Mouse (Mus musculus) midbrain, embryonic 13.5 days (tissue): ENCODE data around the gene Arhgap23. TPM values are rescaled to one million over a fixed set of nuclear protein-coding genes. Genes with fewer than 3 reads are reported as not detected.

Experiments used
- ATAC-seq: fragments of 200-750 bp; cut with Nextera tagmentation; 2 replicates; pipeline ENCODE4 v1.8.0; 2017; ENCODE audit warnings: mild to moderate bottlenecking, moderate TSS enrichment, moderate library complexity
- H3K27ac ChIP-seq: fragments of 300-500 bp; sonication (generic); 2 replicates; pipeline ENCODE4 v1.5.1; 2015; ENCODE audit warnings: inconsistent platforms, mild to moderate bottlenecking, moderate library complexity
- H3K27me3 ChIP-seq: fragments of 300-500 bp; sonication (generic); 2 replicates; pipeline ENCODE4 v1.6.1; 2015; ENCODE audit warnings: mild to moderate bottlenecking, inconsistent platforms
- H3K36me3 ChIP-seq: fragments of 300-500 bp; sonication (generic); 2 replicates; pipeline ENCODE4 v1.6.1; 2015; ENCODE audit warnings: mild to moderate bottlenecking, inconsistent platforms
- H3K4me1 ChIP-seq: fragments of 300-500 bp; sonication (generic); replicated peaks from 2 replicates; pipeline ENCODE4 v1.6.1; 2015; ENCODE audit warnings: inconsistent platforms
- H3K4me2 ChIP-seq: fragments of 300-500 bp; sonication (generic); replicated peaks from 2 replicates; pipeline ENCODE4 v1.6.1; 2015; ENCODE audit warnings: moderate library complexity, mild to moderate bottlenecking, inconsistent platforms
- H3K4me3 ChIP-seq: fragments of 300-500 bp; sonication (generic); replicated peaks from 2 replicates; pipeline ENCODE4 v1.5.1; 2015; ENCODE audit warnings: mild to moderate bottlenecking, inconsistent platforms
- H3K9ac ChIP-seq: fragments of 300-500 bp; sonication (generic); replicated peaks from 2 replicates; pipeline ENCODE4 v1.6.1; 2015; ENCODE audit warnings: mild to moderate bottlenecking, inconsistent platforms
- H3K9me3 ChIP-seq: fragments of 300-500 bp; sonication (generic); 2 replicates; pipeline ENCODE4 v1.6.1; 2016; ENCODE audit warnings: mild to moderate bottlenecking, inconsistent platforms
- WGBS: fragments of 180-500 bp; shearing (Covaris S2); methylation state at CpG from one replicate; pipeline ENCODE4 v1.1.7; 2015; 5-methylcytosine and 5-hydroxymethylcytosine counted together
- polyA plus RNA-seq: library from polyadenylated mRNA; unstranded; fragments of >200 nt; fragmentation: Nextera tagmentation; extraction: Ambion mirVana; gene quantifications from 2 replicates; pipeline ENCODE4 v1.2.1, GENCODE M21; 2015

Gene Arhgap23
- polyA plus RNA-seq, 1 experiment from 2014 or later: 6.5 TPM

GRCm38 (mm10) chr11:97532950-97533582 is 117.7 kb downstream of the Arhgap23 start:
- Histone ChIP-seq H3K4me2 (peak overlapping the region; percentile 23; the same call in 1 of the 2 replicates), H3K4me3 (no peak overlapping the region), H3K4me1 (peaks cover 53% of the 10 kb centered on the region), H3K9ac (no peak overlapping the region), H3K27ac (no peak overlapping the region), H3K9me3 (no peaks in the 10 kb centered on the region), H3K27me3 (peaks cover 62% of the 10 kb centered on the region), H3K36me3 (peaks cover 58% of the 10 kb centered on the region)
- peak; percentile 25; the same call in 1 of the 2 replicates for ATAC-seq
- WGBS: 8% methylated on average over 20 of the region's 20 CpGs

GRCm38 (mm10) chr11:97533653-97534052 is 118.3 kb downstream of the Arhgap23 start:
- no peak overlapping the region for H3K4me2 ChIP-seq
- H3K27ac ChIP-seq: no peak overlapping the region
- no peak overlapping the region for H3K9ac ChIP-seq
- H3K9me3 ChIP-seq: no peaks in the 10 kb centered on the region
- peaks cover 55% of the 10 kb centered on the region for H3K36me3 ChIP-seq
- peaks cover 68% of the 10 kb centered on the region for H3K27me3 ChIP-seq
- WGBS: 34% methylated on average over 7 of the region's 7 CpGs
- H3K4me1 ChIP-seq: peaks cover 53% of the 10 kb centered on the region
- ATAC-seq: no peak
- no peak overlapping the region for H3K4me3 ChIP-seq

- peaks cover 44% of the 10 kb centered on the region for H3K36me3 ChIP-seq
- H3K27me3 ChIP-seq: peaks cover 71% of the 10 kb centered on the region
- H3K4me3 ChIP-seq: peak overlapping the region; percentile 23; the same call in 1 of the 2 replicates
- WGBS: 8% methylated on average over 95 of the region's 95 CpGs
- peak overlapping the region; percentile 33; the same call in 1 of the 2 replicates for H3K9ac ChIP-seq
- no peak overlapping the region for H3K27ac ChIP-seq
- peaks cover 58% of the 10 kb centered on the region for H3K4me1 ChIP-seq
- peak overlapping the region; percentile 22 for H3K4me2 ChIP-seq
- no peaks in the 10 kb centered on the region for H3K9me3 ChIP-seq
- no peak for ATAC-seq
Measured at GRCm38 (mm10) chr11:97534442-97535307, 119.3 kb downstream of the Arhgap23 start.

- no peak overlapping the region for H3K9ac ChIP-seq
Measured at GRCm38 (mm10) chr11:97535308-97535630, 119.9 kb downstream of the Arhgap23 start.

GRCm38 (mm10) chr11:97535660-97536059 is 120.3 kb downstream of the Arhgap23 start:
- Histone ChIP-seq H3K9ac (no peak overlapping the region), H3K27ac (no peak overlapping the region), H3K36me3 (peaks cover 37% of the 10 kb centered on the region), H3K9me3 (no peaks in the 10 kb centered on the region), H3K4me1 (peaks cover 68% of the 10 kb centered on the region), H3K27me3 (peaks cover 71% of the 10 kb centered on the region), H3K4me3 (no peak overlapping the region), H3K4me2 (no peak overlapping the region)
- 53% methylated on average over 5 of the region's 5 CpGs for WGBS
- no peak for ATAC-seq

More at GRCm38 (mm10) chr11:97535308-97535630, 119.9 kb downstream of the Arhgap23 start:
- H3K36me3 ChIP-seq: peaks cover 38% of the 10 kb centered on the region
- H3K4me2 ChIP-seq: no peak overlapping the region
- H3K27ac ChIP-seq: no peak overlapping the region
- no peak for ATAC-seq
- H3K4me1 ChIP-seq: peaks cover 64% of the 10 kb centered on the region
- no peaks in the 10 kb centered on the region for H3K9me3 ChIP-seq
- WGBS: 27% methylated on average over 5 of the region's 5 CpGs
- H3K4me3 ChIP-seq: no peak overlapping the region
- H3K27me3 ChIP-seq: peaks cover 71% of the 10 kb centered on the region

GRCm38 (mm10) chr11:97536083-97536747 is 120.9 kb downstream of the Arhgap23 start:
- Histone ChIP-seq H3K9ac (no peak overlapping the region), H3K4me2 (peak overlapping the region; percentile 51), H3K4me1 (peaks cover 72% of the 10 kb centered on the region), H3K4me3 (peak overlapping the region; percentile 26; the same call in 1 of the 2 replicates), H3K36me3 (peaks cover 34% of the 10 kb centered on the region), H3K27ac (no peak overlapping the region), H3K27me3 (peaks cover 71% of the 10 kb centered on the region), H3K9me3 (no peaks in the 10 kb centered on the region)
- 19% methylated on average over 35 of the region's 35 CpGs for WGBS
- ATAC-seq: no peak

GRCm38 (mm10) chr11:97536835-97537579 is 121.7 kb downstream of the Arhgap23 start:
- Histone ChIP-seq H3K27ac (no peak overlapping the region), H3K4me1 (peaks cover 66% of the 10 kb centered on the region)
- 0 out of 2 replicates have a peak, but pooled peaks have one; percentile 12 for ATAC-seq

GRCm38 (mm10) chr11:97537580-97538089 is 122.3 kb downstream of the Arhgap23 start:
- peaks cover 62% of the 10 kb centered on the region for H3K4me1 ChIP-seq

More at GRCm38 (mm10) chr11:97536835-97537579, 121.7 kb downstream of the Arhgap23 start:
- Histone ChIP-seq H3K9ac (peak overlapping the region; percentile 48), H3K27me3 (peaks cover 70% of the 10 kb centered on the region), H3K4me2 (peak overlapping the region; percentile 51), H3K4me3 (peak overlapping the region; percentile 26), H3K9me3 (no peaks in the 10 kb centered on the region), H3K36me3 (peaks cover 34% of the 10 kb centered on the region)
- WGBS: under 1% methylated on average over 34 of the region's 36 CpGs

GRCm38 (mm10) chr11:97539622-97540021 is 124.3 kb downstream of the Arhgap23 start:
- ATAC-seq: no peak
- H3K9ac ChIP-seq: no peak overlapping the region
- H3K4me2 ChIP-seq: no peak overlapping the region
- WGBS: 48% methylated on average over 5 of the region's 5 CpGs
- no peak overlapping the region for H3K27ac ChIP-seq
- no peaks in the 10 kb centered on the region for H3K9me3 ChIP-seq
- no peak overlapping the region for H3K4me3 ChIP-seq
- peaks cover 14% of the 10 kb centered on the region for H3K36me3 ChIP-seq
- H3K27me3 ChIP-seq: peaks cover 44% of the 10 kb centered on the region
- H3K4me1 ChIP-seq: peaks cover 60% of the 10 kb centered on the region

More at GRCm38 (mm10) chr11:97537580-97538089, 122.3 kb downstream of the Arhgap23 start:
- no peaks in the 10 kb centered on the region for H3K9me3 ChIP-seq
- peak overlapping the region; percentile 48; the same call in 1 of the 2 replicates for H3K9ac ChIP-seq
- no peak overlapping the region for H3K27ac ChIP-seq
- no peak for ATAC-seq
- peak overlapping the region; percentile 26; the same call in 1 of the 2 replicates for H3K4me3 ChIP-seq
- peaks cover 34% of the 10 kb centered on the region for H3K36me3 ChIP-seq
- peaks cover 63% of the 10 kb centered on the region for H3K27me3 ChIP-seq
- 20% methylated on average over 12 of the region's 12 CpGs for WGBS
- H3K4me2 ChIP-seq: peak overlapping the region; percentile 51

GRCm38 (mm10) chr11:97540136-97540535 is 124.8 kb downstream of the Arhgap23 start:
- no peak for ATAC-seq
- Histone ChIP-seq H3K4me1 (peaks cover 55% of the 10 kb centered on the region), H3K4me3 (no peak overlapping the region), H3K27me3 (peaks cover 44% of the 10 kb centered on the region), H3K27ac (no peak overlapping the region), H3K36me3 (peaks cover 11% of the 10 kb centered on the region), H3K9ac (no peak overlapping the region), H3K4me2 (no peak overlapping the region), H3K9me3 (no peaks in the 10 kb centered on the region)
- WGBS: 64% methylated on average over 3 of the region's 3 CpGs

- no peak for ATAC-seq
- Histone ChIP-seq H3K9me3 (no peaks in the 10 kb centered on the region), H3K4me2 (no peak overlapping the region), H3K9ac (no peak overlapping the region), H3K4me1 (peaks cover 52% of the 10 kb centered on the region), H3K36me3 (peaks cover 7% of the 10 kb centered on the region), H3K4me3 (no peak overlapping the region), H3K27ac (no peak overlapping the region), H3K27me3 (peaks cover 42% of the 10 kb centered on the region)
- WGBS: 60% methylated on average over 3 of the region's 3 CpGs
Measured at GRCm38 (mm10) chr11:97540604-97541003, 125.3 kb downstream of the Arhgap23 start.
